Mouse (Mus musculus) intestine, embryonic 16.5 days (tissue): ENCODE data around the gene Spry1. TPM values are rescaled to one million over a fixed set of nuclear protein-coding genes. Genes with fewer than 3 reads are reported as not detected.

Experiments used
- ATAC-seq: fragments of 200-750 bp; cut with Nextera tagmentation; 2 replicates; pipeline ENCODE4 v1.8.0; 2017; ENCODE audit warnings: moderate TSS enrichment, moderate library complexity
- H3K27ac ChIP-seq: fragments of 300-500 bp; sonication (generic); 2 replicates; pipeline ENCODE4 v1.5.1; 2014; ENCODE audit warnings: mild to moderate bottlenecking, low read length
- H3K27me3 ChIP-seq: fragments of 300-500 bp; sonication (generic); replicated peaks from 2 replicates; pipeline ENCODE4 v1.6.1; 2014; ENCODE audit warnings: low read length, control low read depth, mixed read lengths; ENCODE audit not compliant: control insufficient read depth, insufficient read depth
- H3K36me3 ChIP-seq: fragments of 300-500 bp; sonication (generic); 2 replicates; pipeline ENCODE4 v1.6.1; 2014; ENCODE audit warnings: low read length, control low read depth; ENCODE audit not compliant: control insufficient read depth, insufficient read depth
- H3K4me1 ChIP-seq: fragments of 300-500 bp; sonication (generic); 2 replicates; pipeline ENCODE4 v1.6.1; 2014; ENCODE audit warnings: low read length, control low read depth, mixed read lengths; ENCODE audit not compliant: control insufficient read depth, insufficient read depth
- H3K4me2 ChIP-seq: fragments of 300-500 bp; sonication (generic); 2 replicates; pipeline ENCODE4 v1.6.1; 2014; ENCODE audit warnings: low read depth, low read length, control low read depth
- H3K4me3 ChIP-seq: fragments of 300-500 bp; sonication (generic); 2 replicates; pipeline ENCODE4 v1.5.1; 2014; ENCODE audit warnings: mild to moderate bottlenecking, low read length
- H3K9ac ChIP-seq: fragments of 300-500 bp; sonication (generic); 2 replicates; pipeline ENCODE4 v1.6.1; 2014; ENCODE audit warnings: low read depth, low read length
- H3K9me3 ChIP-seq: fragments of 300-500 bp; sonication (generic); 2 replicates; pipeline ENCODE4 v1.6.1; 2016; ENCODE audit warnings: low read length, control low read depth; ENCODE audit not compliant: control insufficient read depth
- WGBS: fragments of 180-500 bp; shearing (Covaris S2); extraction: QIAGEN DNeasy Blood & Tissue Kit; methylation state at CpG from one replicate; pipeline ENCODE4 v1.1.7; 2014; 5-methylcytosine and 5-hydroxymethylcytosine counted together
- polyA plus RNA-seq: library from polyadenylated mRNA; unstranded; fragments of >200 nt; fragmentation: Nextera tagmentation; extraction: Ambion mirVana; gene quantifications from 2 replicates; pipeline ENCODE4 v1.2.1, GENCODE M21; 2015

Spry1 gene
- polyA plus RNA-seq, 1 experiment from 2014 or later = 13.4 TPM

- Histone ChIP-seq H3K27me3 (no peaks in the 10 kb centered on the region), H3K9ac (no peak overlapping the region), H3K4me3 (no peak overlapping the region), H3K4me1 (peaks cover 7% of the 10 kb centered on the region), H3K4me2 (no peak overlapping the region), H3K36me3 (no peaks in the 10 kb centered on the region), H3K27ac (no peak overlapping the region), H3K9me3 (no peaks in the 10 kb centered on the region)
- no peak for ATAC-seq
- WGBS = 71% methylated on average over 8 of the region's 8 CpGs
Measured at GRCm38 (mm10) chr3:37676291-37676690, 36.5 kb downstream of the Spry1 start.

- Histone ChIP-seq H3K27me3 (no peaks in the 10 kb centered on the region), H3K4me2 (no peak overlapping the region), H3K36me3 (no peaks in the 10 kb centered on the region), H3K9me3 (no peaks in the 10 kb centered on the region), H3K4me3 (no peak overlapping the region), H3K4me1 (peaks cover 15% of the 10 kb centered on the region), H3K9ac (no peak overlapping the region), H3K27ac (no peak overlapping the region)
- no peak for ATAC-seq
- WGBS = 20% methylated on average over 7 of the region's 7 CpGs
Measured at GRCm38 (mm10) chr3:37686219-37686618, 46.5 kb downstream of the Spry1 start.

GRCm38 (mm10) chr3:37686751-37687150, 47.0 kb downstream of the Spry1 start:
- Histone ChIP-seq H3K27me3 (no peaks in the 10 kb centered on the region), H3K4me2 (peak overlapping the region; percentile 63), H3K4me1 (peaks cover 15% of the 10 kb centered on the region), H3K9me3 (no peaks in the 10 kb centered on the region), H3K36me3 (no peaks in the 10 kb centered on the region), H3K27ac (peak overlapping the region; percentile 53; the same call in 1 of the 2 replicates), H3K9ac (peak overlapping the region; percentile 50), H3K4me3 (peak overlapping the region; percentile 35)
- peak; percentile 15; the same call in 1 of the 2 replicates for ATAC-seq
- WGBS = 25% methylated on average over 6 of the region's 6 CpGs

GRCm38 (mm10) chr3:37687158-37687980, 47.6 kb downstream of the Spry1 start:
- peaks cover 15% of the 10 kb centered on the region for H3K4me1 ChIP-seq
- H3K27me3 ChIP-seq = no peaks in the 10 kb centered on the region
- H3K36me3 ChIP-seq = no peaks in the 10 kb centered on the region
- peak overlapping the region; percentile 53 for H3K27ac ChIP-seq
- 22% methylated on average over 28 of the region's 28 CpGs for WGBS
- H3K9ac ChIP-seq = peak overlapping the region; percentile 50
- peak overlapping the region; percentile 63 for H3K4me2 ChIP-seq
- H3K9me3 ChIP-seq = no peaks in the 10 kb centered on the region
- H3K4me3 ChIP-seq = peak overlapping the region; percentile 35
- ATAC-seq = peak; percentile 81

- no peak for ATAC-seq
- no peaks in the 10 kb centered on the region for H3K9me3 ChIP-seq
- H3K4me3 ChIP-seq = no peak overlapping the region
- no peaks in the 10 kb centered on the region for H3K27me3 ChIP-seq
- WGBS = 81% methylated on average over 4 of the region's 4 CpGs
- H3K4me1 ChIP-seq = no peaks in the 10 kb centered on the region
- no peak overlapping the region for H3K9ac ChIP-seq
- H3K4me2 ChIP-seq = no peak overlapping the region
- no peaks in the 10 kb centered on the region for H3K36me3 ChIP-seq
- no peak overlapping the region for H3K27ac ChIP-seq
Measured at GRCm38 (mm10) chr3:37692945-37693344, 53.2 kb downstream of the Spry1 start.

GRCm38 (mm10) chr3:37693552-37693951, 53.8 kb downstream of the Spry1 start:
- Histone ChIP-seq H3K9me3 (no peaks in the 10 kb centered on the region), H3K27me3 (no peaks in the 10 kb centered on the region), H3K9ac (no peak overlapping the region), H3K27ac (no peak overlapping the region), H3K4me3 (no peak overlapping the region), H3K4me2 (no peak overlapping the region), H3K4me1 (no peaks in the 10 kb centered on the region), H3K36me3 (no peaks in the 10 kb centered on the region)
- no peak for ATAC-seq
- WGBS = 79% methylated on average over 8 of the region's 8 CpGs

Other genes with a start within 250 kb of the Spry1 start
- 22.1 and 26.2 TPM in 2 replicates for gene Spata5, start 220.1 kb upstream of the Spry1 start, polyA plus RNA-seq
- 10.1 and 11.2 TPM in 2 replicates for gene Nudt6, start 219.7 kb upstream of the Spry1 start, polyA plus RNA-seq
- gene Gm5148, start 84.5 kb downstream of the Spry1 start, polyA plus RNA-seq = 4.0 and 5.9 TPM in 2 replicates